Mouse (Mus musculus): Measurements from ENCODE around the gene Abca12.

- TF ChIP-seq CTCF (IDR thresholded peaks at IDR 0.05) (no peak), EP300 (IDR thresholded peaks at IDR 0.05) (no peak)
Measured at GRCm38 (mm10) chr1:71195333-71195732, 219.4 kb downstream of the Abca12 start.
